Comparison of ENCODE assay signal across 9 mouse cellular contexts in genomic region chr2:118747301-118747960, GRCm38 (mm10). TPM values are rescaled to one million over a fixed set of nuclear protein-coding genes. Genes with fewer than 3 reads are reported as not detected.
DNase-seq lines count a peak whose midpoint lies in the region; ATAC-seq and TF ChIP-seq lines count a peak whose summit lies in the region.
"Had no signal": no experiment of that assay in that cellular context is flagged by ENCODE, and none has a peak within 500 bp of the region (broad histone marks: within the 10 kb centered on the region; RNA-seq: fewer than 3 reads in every experiment).

No protein-coding gene starts in this region.

- peak overlapping the region; percentile 91 for H3K27ac ChIP-seq in layer of hippocampus, adult 2 months
- H3K27ac ChIP-seq in bone marrow, adult 2 months (ENCODE audit: control insufficient read depth, insufficient read depth, low read depth, low read length, poor library complexity): no peak overlapping the region
- peak overlapping the region; percentile 76; the same call in 1 of the 2 replicates for H3K27ac ChIP-seq in heart, embryonic 12.5 days (ENCODE audit: poor library complexity, severe bottlenecking)
- no peak overlapping the region; the same call in 1 of the 2 replicates for H3K27ac ChIP-seq in midbrain, embryonic 15.5 days
- H3K27ac ChIP-seq: macrophage had no signal

- H3K4me3 ChIP-seq in layer of hippocampus, adult 2 months: peak overlapping the region; percentile 92
- peak overlapping the region; percentile 45 for H3K4me3 ChIP-seq in bone marrow, adult 2 months (replicated peaks; ENCODE audit: control insufficient read depth, low read depth, low read length)
- H3K4me3 ChIP-seq in heart, embryonic 12.5 days: peak overlapping the region; percentile 94
- peak overlapping the region; percentile 94 for H3K4me3 ChIP-seq in midbrain, embryonic 15.5 days

- H3K27me3 ChIP-seq in heart, embryonic 12.5 days (replicated peaks): peaks cover 7% of the 10 kb centered on the region
- H3K27me3 ChIP-seq in midbrain, embryonic 15.5 days (replicated peaks): peaks cover 8% of the 10 kb centered on the region; the same call in 1 of the 2 replicates

- H3K9ac ChIP-seq in heart, embryonic 12.5 days: peak overlapping the region; percentile 96
- H3K9ac ChIP-seq in midbrain, embryonic 15.5 days: no peak overlapping the region

- no peak for TF ChIP-seq POLR2A in bone marrow, adult 2 months (IDR thresholded peaks at IDR 0.05; ENCODE audit: borderline replicate concordance, control insufficient read depth, low read depth, low read length)

- no peak for ATAC-seq in heart, embryonic 12.5 days (ENCODE audit: insufficient number of reproducible peaks, low FRiP score)
- no peak for ATAC-seq in midbrain, embryonic 15.5 days (replicated peaks)

- peaks cover 15% of the 10 kb centered on the region; the same call in 1 of the 2 replicates for H3K36me3 ChIP-seq in heart, embryonic 12.5 days
- H3K36me3 ChIP-seq in midbrain, embryonic 15.5 days (replicated peaks): no peaks in the 10 kb centered on the region

- H3K4me2 ChIP-seq in heart, embryonic 12.5 days: peak overlapping the region; percentile 86
- H3K4me2 ChIP-seq in midbrain, embryonic 15.5 days: peak overlapping the region; percentile 77

- H3K4me1 ChIP-seq in bone marrow, adult 2 months (ENCODE audit: control insufficient read depth, insufficient read depth, low read length): no peaks in the 10 kb centered on the region; the same call in none of the 2 replicates
- peaks cover 61% of the 10 kb centered on the region for H3K4me1 ChIP-seq in heart, embryonic 12.5 days (replicated peaks)
- H3K4me1 ChIP-seq in midbrain, embryonic 15.5 days: peaks cover 52% of the 10 kb centered on the region

- TF ChIP-seq CTCF in layer of hippocampus, adult 2 months (conservative IDR thresholded peaks at IDR 0.05): no peak
- TF ChIP-seq CTCF in bone marrow, adult 2 months (IDR thresholded peaks at IDR 0.05; ENCODE audit: control insufficient read depth, insufficient read depth, low read length): no peak

- 8% methylated on average over 10 of the region's 10 CpGs for WGBS in bone marrow, adult 2 months
- 24% methylated on average over 10 of the region's 10 CpGs for WGBS in heart, embryonic 12.5 days
- WGBS in midbrain, embryonic 15.5 days: 37% methylated on average over 10 of the region's 10 CpGs

- no peaks in the 10 kb centered on the region for H3K9me3 ChIP-seq in heart, embryonic 12.5 days (replicated peaks)
- H3K9me3 ChIP-seq in midbrain, embryonic 15.5 days: no peaks in the 10 kb centered on the region

- no peak for DNase-seq in layer of hippocampus, adult 2 months (ENCODE audit: low spot score in 2 of 2)
- no peak for DNase-seq in layer of hippocampus, postnatal 10 days (ENCODE audit: low spot score in 2 of 2)
- peak; percentile 60 to 65 for DNase-seq in kidney, postnatal 4 days
- DNase-seq in thymus, postnatal 14 days: no peak
- no peak for DNase-seq in embryo, embryonic 9.5 days (ENCODE audit: extremely low spot score)

RNA-seq across cellular contexts. Expression of gene Inafm2, which starts 1.9 kb away (rescaled TPM):
- total RNA-seq in layer of hippocampus, adult 2 months (2021): 10 to 100 TPM; 62.1 to 66.7 TPM
- 10 to 100 TPM; 31.7 to 33.4 TPM for total RNA-seq in layer of hippocampus, postnatal 10 days (2021)
- polyA plus RNA-seq in bone marrow, adult 2 months (2011; ENCODE audit: insufficient read depth, insufficient read length, low replicate concordance, missing spikeins): 16.0 and 28.5 TPM in 2 replicates
- 33.8 and 37.3 TPM in 2 replicates for polyA plus RNA-seq in heart, embryonic 12.5 days (2016; fragmentation: Nextera tagmentation; extraction: Ambion mirVana)
- polyA plus RNA-seq in midbrain, embryonic 15.5 days (2015; fragmentation: Nextera tagmentation; extraction: Ambion mirVana): 20.5 and 21.6 TPM in 2 replicates

RNA-seq across cellular contexts. Expression of gene Ccdc9b, which starts 15.0 kb away (rescaled TPM):
- total RNA-seq in layer of hippocampus, adult 2 months (2021): 1 to 10 TPM; 7.6 to 9.6 TPM
- 1 to 10 TPM; 2.4 to 2.6 TPM for total RNA-seq in layer of hippocampus, postnatal 10 days (2021)
- 2.2 and 3.5 TPM in 2 replicates for polyA plus RNA-seq in bone marrow, adult 2 months (2011; ENCODE audit: insufficient read depth, insufficient read length, low replicate concordance, missing spikeins)
- 2.7 and 3.6 TPM in 2 replicates for polyA plus RNA-seq in heart, embryonic 12.5 days (2016; fragmentation: Nextera tagmentation; extraction: Ambion mirVana)
- polyA plus RNA-seq in midbrain, embryonic 15.5 days (2015; fragmentation: Nextera tagmentation; extraction: Ambion mirVana): 1.3 and 2.1 TPM in 2 replicates

RNA-seq across cellular contexts. Expression of gene Plcb2, which starts 19.2 kb away (rescaled TPM):
- total RNA-seq in layer of hippocampus, adult 2 months (2021): 1 to 10 TPM; 2.3 to 2.6 TPM
- 1 to 10 TPM; 2.1 to 2.9 TPM for total RNA-seq in layer of hippocampus, postnatal 10 days (2021)
- 33.7 and 84.6 TPM in 2 replicates for polyA plus RNA-seq in bone marrow, adult 2 months (2011; ENCODE audit: insufficient read depth, insufficient read length, low replicate concordance, missing spikeins)
- 1.4 and 1.5 TPM in 2 replicates for polyA plus RNA-seq in heart, embryonic 12.5 days (2016; fragmentation: Nextera tagmentation; extraction: Ambion mirVana)
- polyA plus RNA-seq in midbrain, embryonic 15.5 days (2015; fragmentation: Nextera tagmentation; extraction: Ambion mirVana): 0.43 and 0.71 TPM in 2 replicates

RNA-seq across cellular contexts. Expression of gene Phgr1, which starts 25.1 kb away (rescaled TPM):
- not detected for total RNA-seq in layer of hippocampus, adult 2 months (2021)
- total RNA-seq in layer of hippocampus, postnatal 10 days (2021): not detected
- not detected in 2 replicates for polyA plus RNA-seq in bone marrow, adult 2 months (2011; ENCODE audit: insufficient read depth, insufficient read length, low replicate concordance, missing spikeins)
- not detected in 2 replicates for polyA plus RNA-seq in heart, embryonic 12.5 days (2016; fragmentation: Nextera tagmentation; extraction: Ambion mirVana)
- polyA plus RNA-seq in midbrain, embryonic 15.5 days (2015; fragmentation: Nextera tagmentation; extraction: Ambion mirVana): not detected in 2 replicates
- polyA plus RNA-seq: macrophage had no signal

RNA-seq across cellular contexts. Expression of gene Disp2, which starts 32.1 kb away (rescaled TPM):
- total RNA-seq in layer of hippocampus, adult 2 months (2021): 100 to 1,000 TPM; 263 to 273 TPM
- 100 to 1,000 TPM; 191 to 195 TPM for total RNA-seq in layer of hippocampus, postnatal 10 days (2021)
- not detected in 2 replicates for polyA plus RNA-seq in bone marrow, adult 2 months (2011; ENCODE audit: insufficient read depth, insufficient read length, low replicate concordance, missing spikeins)
- 0.10 and 0.23 TPM in 2 replicates for polyA plus RNA-seq in heart, embryonic 12.5 days (2016; fragmentation: Nextera tagmentation; extraction: Ambion mirVana)
- polyA plus RNA-seq in midbrain, embryonic 15.5 days (2015; fragmentation: Nextera tagmentation; extraction: Ambion mirVana): 65.5 and 75.2 TPM in 2 replicates
- polyA plus RNA-seq: macrophage had no signal

Comparison
In these comparisons a context has a peak if more than half of its experiments do, and no peak if none do; other contexts are left out.
1. DNase-seq: peak in kidney, postnatal 4 days (2 of 2); none in layer of hippocampus, adult 2 months (0 of 2), layer of hippocampus, postnatal 10 days (0 of 2), thymus, postnatal 14 days (single experiment) and embryo, embryonic 9.5 days (single experiment).
2. H3K27ac ChIP-seq: peak in layer of hippocampus, adult 2 months (single experiment) and heart, embryonic 12.5 days (single experiment); none in bone marrow, adult 2 months (single experiment) and midbrain, embryonic 15.5 days (single experiment).
3. RNA of gene Plcb2, which starts 19.2 kb away (polyA plus RNA-seq): 33.7 to 84.6 TPM in bone marrow, adult 2 months; 1.4 to 1.5 TPM in heart, embryonic 12.5 days and 0.43 to 0.71 TPM in midbrain, embryonic 15.5 days; every median in the first group is over 10 times any median in the second.
4. Peak in every context shown above with its lines, with median percentiles within 50 percentile points of each other: H3K4me3 ChIP-seq.